Mouse (Mus musculus) lung, postnatal 0 days (tissue): Measurements from ENCODE around the gene Grap2. TPM values are rescaled to one million over a fixed set of nuclear protein-coding genes. Genes with fewer than 3 reads are reported as not detected.

Experiments
- ATAC-seq: fragments of 200-750 bp; cut with Nextera tagmentation; 2 replicates; pipeline ENCODE4 v1.8.0; 2017; ENCODE audit warnings: moderate library complexity
- DNase-seq: peaks from one replicate; pipeline ENCODE4 v3.0.0-alpha.2; 2016; ENCODE audit warnings: low spot score
- H3K27ac ChIP-seq: fragments of 300-500 bp; sonication (generic); 2 replicates; pipeline ENCODE4 v1.5.1; 2014; ENCODE audit warnings: antibody characterized with exemption, mild to moderate bottlenecking, low read length, mixed read lengths
- H3K27me3 ChIP-seq: fragments of 300-500 bp; sonication (generic); replicated peaks from 2 replicates; pipeline ENCODE4 v1.6.1; 2014; ENCODE audit warnings: low read length, mixed read lengths; ENCODE audit not compliant: insufficient read depth
- H3K36me3 ChIP-seq: fragments of 300-500 bp; sonication (generic); 2 replicates; pipeline ENCODE4 v1.6.1; 2014; ENCODE audit warnings: low read length, mixed read lengths; ENCODE audit not compliant: insufficient read depth
- H3K4me1 ChIP-seq: fragments of 300-500 bp; sonication (generic); 2 replicates; pipeline ENCODE4 v1.6.1; 2014; ENCODE audit warnings: antibody characterized with exemption, low read depth, low read length, mixed read lengths; ENCODE audit not compliant: insufficient read depth
- H3K4me2 ChIP-seq: fragments of 300-500 bp; sonication (generic); replicated peaks from 2 replicates; pipeline ENCODE4 v1.6.1; 2014; ENCODE audit warnings: low read depth, mild to moderate bottlenecking, low read length, moderate library complexity, mixed read lengths
- H3K4me3 ChIP-seq: fragments of 300-500 bp; sonication (generic); 2 replicates; pipeline ENCODE4 v1.5.1; 2014; ENCODE audit warnings: low read depth, low read length
- H3K9ac ChIP-seq: fragments of 300-500 bp; sonication (generic); replicated peaks from 2 replicates; pipeline ENCODE4 v1.6.1; 2014; ENCODE audit warnings: low read depth, mild to moderate bottlenecking
- H3K9me3 ChIP-seq: fragments of 300-500 bp; sonication (generic); 2 replicates; pipeline ENCODE4 v1.6.1; 2016; ENCODE audit warnings: low read length, mixed read lengths
- CTCF ChIP-seq: IDR thresholded peaks from 2 replicates; pipeline ENCODE4 v1.5.1; 2016; ENCODE audit warnings: antibody characterized with exemption, mild to moderate bottlenecking
- EP300 ChIP-seq: IDR thresholded peaks from 2 replicates; pipeline ENCODE4 v1.6.1; 2016; ENCODE audit warnings: antibody characterized with exemption, mild to moderate bottlenecking, control low read depth
- WGBS: fragments of 180-500 bp; shearing (Covaris S2); extraction: QIAGEN DNeasy Blood & Tissue Kit; methylation state at CpG from one replicate; pipeline ENCODE4 v1.1.7; 2014; 5-methylcytosine and 5-hydroxymethylcytosine counted together
- microRNA-seq: library from miRNA; unstranded; fragments of <30 nt; microRNA quantifications from one replicate; pipeline ENCODE4, GENCODE M21; 2016
- polyA plus RNA-seq: library from polyadenylated mRNA; unstranded; fragments of >200 nt; fragmentation: Nextera tagmentation; extraction: Ambion mirVana; gene quantifications from 2 replicates; pipeline ENCODE4 v1.2.1, GENCODE M21; 2015

Grap2 gene
- polyA plus RNA-seq, 1 experiment from 2014 or later = 1.9 TPM

DNA sequence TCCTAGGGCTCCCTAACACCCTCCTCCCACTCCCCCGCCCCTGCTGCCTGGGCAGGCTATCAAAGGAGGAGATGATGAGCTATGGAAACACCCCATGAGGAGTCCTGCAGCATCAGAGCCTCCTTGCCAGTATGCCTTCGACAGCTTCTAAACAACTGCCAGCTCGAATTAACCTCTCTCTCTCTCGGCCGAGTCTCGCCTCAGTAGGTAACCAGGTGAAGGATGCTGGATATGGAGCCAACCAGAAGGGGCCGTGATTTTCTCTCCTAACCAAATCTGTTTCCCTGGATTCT, 113.2 kb downstream of the Grap2 start:
- 52% methylated on average over 7 of the region's 7 CpGs for WGBS
- DNase-seq = no peak
- no peaks in the 10 kb centered on the region for H3K9me3 ChIP-seq
- H3K4me2 ChIP-seq = no peak overlapping the region
- no peaks in the 10 kb centered on the region for H3K4me1 ChIP-seq
- no peak overlapping the region for H3K9ac ChIP-seq
- TF ChIP-seq EP300 (no peak), CTCF (no peak)
- H3K27ac ChIP-seq = no peak overlapping the region
- no peaks in the 10 kb centered on the region for H3K36me3 ChIP-seq
- no peak overlapping the region for H3K4me3 ChIP-seq
- no peaks in the 10 kb centered on the region for H3K27me3 ChIP-seq
- ATAC-seq = peak; percentile 11; the same call in 1 of the 2 replicates

DNA sequence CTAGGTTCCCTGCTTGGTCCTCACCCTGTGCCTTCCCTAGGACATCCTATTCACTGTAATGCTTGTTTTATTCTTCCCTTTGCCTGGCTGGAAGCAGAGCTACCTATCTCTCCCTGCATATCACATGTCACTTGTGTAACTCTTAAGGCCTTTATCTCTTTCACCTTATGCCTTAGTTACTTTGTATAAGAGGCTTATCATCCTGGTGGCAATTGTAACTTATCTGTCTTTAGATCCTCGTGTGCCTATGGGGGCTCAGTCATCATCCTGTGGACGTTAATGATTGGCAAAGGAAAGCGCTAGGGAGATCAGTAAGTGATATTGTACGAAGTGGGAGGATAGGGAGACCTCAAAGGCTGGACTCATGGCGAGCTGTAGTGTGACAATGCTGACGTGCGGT, 116.1 kb downstream of the Grap2 start:
- Histone ChIP-seq H3K9ac (no peak overlapping the region), H3K9me3 (no peaks in the 10 kb centered on the region), H3K4me3 (no peak overlapping the region), H3K27me3 (no peaks in the 10 kb centered on the region), H3K4me1 (no peaks in the 10 kb centered on the region), H3K36me3 (no peaks in the 10 kb centered on the region), H3K4me2 (no peak overlapping the region), H3K27ac (no peak overlapping the region)
- 47% methylated on average over 7 of the region's 7 CpGs for WGBS
- no peak for TF ChIP-seq CTCF
- no peak for TF ChIP-seq EP300
- DNase-seq (no peak), ATAC-seq (no peak)

DNA sequence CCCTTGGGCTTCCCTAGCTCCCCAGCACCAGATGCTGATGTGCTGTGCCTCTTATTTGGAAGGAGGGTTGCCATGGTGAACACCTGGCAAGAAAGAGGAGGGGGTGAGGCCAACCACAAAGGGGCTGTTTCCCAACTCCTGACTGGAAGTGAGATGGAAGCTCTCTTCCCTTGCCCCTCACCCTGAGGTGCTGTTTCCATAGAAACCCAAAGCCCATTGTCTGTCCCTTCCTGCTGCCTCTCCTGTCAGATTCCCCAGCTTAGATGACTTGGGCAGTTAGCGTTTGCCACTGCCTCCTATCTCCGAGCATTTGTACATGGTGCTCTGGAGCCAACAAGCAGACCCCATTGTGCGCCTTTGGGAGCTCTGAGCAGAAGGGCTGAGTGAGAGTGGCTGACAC, 121.1 kb downstream of the Grap2 start:
- no peak for ATAC-seq
- WGBS = 31% methylated on average over 3 of the region's 3 CpGs
- Histone ChIP-seq H3K9ac (no peak overlapping the region), H3K4me2 (no peak overlapping the region), H3K27me3 (no peaks in the 10 kb centered on the region), H3K9me3 (no peaks in the 10 kb centered on the region), H3K4me3 (no peak overlapping the region), H3K27ac (no peak overlapping the region), H3K36me3 (no peaks in the 10 kb centered on the region), H3K4me1 (no peaks in the 10 kb centered on the region)
- TF ChIP-seq EP300 (no peak), CTCF (no peak)
- DNase-seq = no peak

DNA sequence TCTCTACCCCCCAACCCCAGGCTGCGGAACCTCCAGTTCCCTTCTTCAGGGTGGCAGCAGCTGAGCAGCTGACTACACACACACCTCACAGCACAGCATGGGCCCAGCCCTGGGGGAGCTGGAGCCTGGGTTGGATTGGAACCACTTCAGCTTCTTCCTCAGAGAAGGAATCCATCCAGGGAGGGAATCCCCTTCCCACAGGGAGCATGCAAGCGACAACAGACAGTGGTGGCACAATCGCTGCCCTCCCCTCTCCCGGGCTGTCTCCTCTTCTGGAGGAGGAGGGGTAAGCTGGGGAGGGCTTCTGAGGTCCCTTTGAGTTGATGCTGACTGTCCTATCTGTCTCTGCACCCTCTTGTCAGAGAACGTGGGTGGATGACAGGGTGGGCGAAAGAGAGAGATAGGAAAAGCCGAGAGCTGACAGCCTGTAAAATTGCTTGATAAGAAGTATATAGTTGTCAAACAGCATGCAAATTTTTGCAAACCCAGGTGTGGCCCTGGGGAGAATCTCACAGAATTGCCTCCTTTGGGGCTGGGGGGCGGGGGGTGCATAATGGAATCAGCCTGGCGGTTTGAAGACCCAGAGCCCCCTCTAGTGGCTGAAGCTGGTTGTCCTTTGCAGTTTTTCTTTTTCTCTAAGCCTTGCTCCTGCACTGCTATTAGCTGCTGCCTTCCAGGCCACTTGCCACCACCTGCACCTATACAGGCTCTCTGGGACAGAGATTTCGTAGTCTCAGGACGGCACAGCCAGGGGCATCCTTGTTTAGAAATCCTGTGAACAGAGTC, 121.9 kb downstream of the Grap2 start:
- no peaks in the 10 kb centered on the region for H3K36me3 ChIP-seq
- H3K27ac ChIP-seq = no peak overlapping the region
- no peak overlapping the region for H3K4me2 ChIP-seq
- H3K9ac ChIP-seq = no peak overlapping the region
- no peaks in the 10 kb centered on the region for H3K9me3 ChIP-seq
- H3K4me1 ChIP-seq = no peaks in the 10 kb centered on the region
- ATAC-seq (no peak), DNase-seq (peak; percentile 61)
- TF ChIP-seq EP300 (no peak), CTCF (peak; percentile 80)
- no peaks in the 10 kb centered on the region for H3K27me3 ChIP-seq
- H3K4me3 ChIP-seq = no peak overlapping the region
- 35% methylated on average over 11 of the region's 11 CpGs for WGBS

DNA sequence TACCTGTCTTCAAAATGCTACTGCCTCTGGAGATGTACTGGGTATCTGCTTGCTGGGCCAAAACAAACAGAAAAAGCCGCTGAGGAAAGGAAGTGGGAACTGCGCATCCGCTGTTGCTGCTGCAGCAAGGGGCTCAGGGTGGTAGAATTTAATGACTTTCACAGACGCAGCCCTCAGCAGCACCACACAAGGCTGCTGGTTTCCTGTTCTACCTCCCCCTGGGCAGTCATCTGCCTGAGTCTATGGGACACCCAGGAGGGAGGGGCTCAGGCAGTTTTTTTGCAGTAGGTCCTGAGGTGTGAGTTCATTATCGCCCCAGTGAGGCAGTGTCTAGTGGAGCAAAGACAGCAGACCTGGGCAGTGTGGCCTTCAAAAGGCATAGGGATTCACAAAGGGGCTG, 125.2 kb downstream of the Grap2 start:
- DNase-seq (no peak), ATAC-seq (no peak)
- H3K4me1 ChIP-seq = no peaks in the 10 kb centered on the region
- H3K9me3 ChIP-seq = no peaks in the 10 kb centered on the region
- no peaks in the 10 kb centered on the region for H3K27me3 ChIP-seq
- no peak overlapping the region for H3K4me2 ChIP-seq
- no peak overlapping the region for H3K27ac ChIP-seq
- 26% methylated on average over 5 of the region's 5 CpGs for WGBS
- H3K4me3 ChIP-seq = no peak overlapping the region
- no peaks in the 10 kb centered on the region for H3K36me3 ChIP-seq
- TF ChIP-seq EP300 = no peak
- no peak for TF ChIP-seq CTCF
- no peak overlapping the region for H3K9ac ChIP-seq

DNA sequence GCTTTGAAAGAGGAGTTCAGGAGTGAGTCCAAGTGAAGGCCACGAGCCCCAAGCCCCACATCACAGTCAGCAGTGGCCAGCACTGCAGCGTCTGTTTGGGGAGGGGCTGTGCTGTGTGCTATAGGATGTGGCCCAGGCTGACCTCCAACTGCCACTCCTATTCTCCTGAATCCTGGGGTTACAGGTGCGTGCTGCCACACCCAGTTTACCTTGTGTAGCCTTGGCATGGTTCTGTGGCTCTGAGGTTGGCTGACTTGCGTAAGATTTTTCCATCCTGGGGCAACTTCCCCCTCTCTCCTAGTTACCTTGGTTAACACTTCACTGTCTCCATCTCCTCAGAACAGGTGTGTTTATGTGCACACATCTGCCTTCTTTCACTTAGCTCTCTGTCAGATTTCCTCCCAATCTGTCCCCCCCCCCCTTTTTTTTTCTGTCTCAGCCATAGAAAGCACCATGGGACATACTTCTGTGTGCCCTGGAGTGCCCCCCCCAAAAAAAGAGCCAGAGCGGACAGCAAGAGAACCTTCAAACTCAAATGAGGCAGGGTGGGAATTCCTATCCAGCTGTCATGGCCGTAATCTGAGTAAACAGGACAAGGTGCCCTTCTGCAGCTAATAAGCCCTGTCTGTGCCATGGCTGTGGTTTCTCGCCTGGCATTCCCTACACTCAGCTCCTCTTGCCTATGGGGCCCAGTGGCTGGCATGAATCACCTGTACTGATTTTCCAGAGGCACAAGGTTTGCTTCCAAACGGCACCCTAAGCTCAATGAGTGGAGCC, 129.3 kb downstream of the Grap2 start:
- Histone ChIP-seq H3K4me3 (no peak overlapping the region), H3K36me3 (no peaks in the 10 kb centered on the region), H3K4me1 (no peaks in the 10 kb centered on the region), H3K27me3 (no peaks in the 10 kb centered on the region), H3K4me2 (no peak overlapping the region), H3K27ac (no peak overlapping the region), H3K9me3 (no peaks in the 10 kb centered on the region), H3K9ac (no peak overlapping the region)
- ATAC-seq (peak; percentile 16; the same call in 1 of the 2 replicates), DNase-seq (peak; percentile 68)
- WGBS = 52% methylated on average over 8 of the region's 8 CpGs
- no peak for TF ChIP-seq EP300
- TF ChIP-seq CTCF = no peak

Small RNA genes lying within 50 kb of the gene (microRNA-seq; reads per million reads assigned to microRNA genes)
- gene Mir6957 = not detected

Other genes starting within 250 kb of the Grap2 start
- gene Enthd1, start 7.4 kb upstream of the Grap2 start, polyA plus RNA-seq = not detected in 2 replicates
- gene Fam83f, start 99.3 kb downstream of the Grap2 start, polyA plus RNA-seq = 0.73 and 0.80 TPM in 2 replicates
- 10.1 and 11.7 TPM in 2 replicates for gene Tnrc6b, start 138.7 kb downstream of the Grap2 start, polyA plus RNA-seq